Mouse (Mus musculus): ENCODE results near the gene Slco2a1.

GRCm38 (mm10) chr9:103091039-103091883, 102.7 kb downstream of the Slco2a1 start:
- TF ChIP-seq CTCF (IDR thresholded peaks at IDR 0.05; ENCODE audit: extremely low read depth, insufficient read length, insufficient replicate concordance, low read depth, low read length) (no peak), POLR2A (IDR thresholded peaks at IDR 0.05; ENCODE audit: low read depth, low read length) (no peak)
